ENCODE assay signal across 28 mouse cellular contexts in the genomic region with DNA sequence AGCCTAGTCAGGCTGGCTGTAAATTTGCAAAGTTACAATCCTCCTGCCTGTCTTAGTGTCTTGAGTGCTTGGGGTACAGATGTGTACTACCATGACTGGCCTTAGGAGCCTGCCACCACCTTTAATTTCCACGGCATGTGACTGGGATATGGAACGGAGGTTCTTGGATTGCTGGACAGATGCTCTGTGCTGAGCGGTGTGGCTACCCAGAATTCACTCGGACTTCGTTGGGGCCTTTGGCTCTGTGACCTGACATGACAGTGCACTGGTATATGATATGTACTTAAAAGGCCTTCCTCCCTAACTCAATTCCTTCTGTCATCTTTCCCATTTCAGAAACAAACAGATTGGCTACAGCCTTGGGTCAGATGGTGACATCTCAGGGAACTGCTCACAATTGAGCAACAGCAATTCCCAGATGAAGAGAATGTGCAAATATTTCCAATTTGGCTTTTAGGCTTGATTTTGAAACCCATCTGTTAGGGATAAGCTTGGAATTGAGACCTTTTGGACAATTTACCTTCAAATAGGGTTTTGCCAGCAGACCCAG. TPM values are rescaled to one million over a fixed set of nuclear protein-coding genes. Genes with fewer than 3 reads are reported as not detected.
A peak's percentile ranks its signal among the peaks of the same experiment; 100 is the strongest.
DNase-seq lines count a peak whose midpoint lies in the region; ATAC-seq and TF ChIP-seq lines count a peak whose summit lies in the region.
"Had no signal": no experiment of that assay in that cellular context is flagged by ENCODE, and none has a peak within 500 bp of the region (broad histone marks: within the 10 kb centered on the region; RNA-seq: fewer than 3 reads in every experiment).

No protein-coding gene starts in this region.

- peak; percentile 37 to 50 for DNase-seq in heart, adult 18-20 months
- no peak for DNase-seq in heart, postnatal 4 days
- DNase-seq in midbrain, embryonic 11.5 days (ENCODE audit: low spot score, missing footprints), result peak; percentile 71
- no peak for DNase-seq in midbrain, postnatal 0 days (ENCODE audit: low spot score)
- no peak for DNase-seq in limb, embryonic 11.5 days (ENCODE audit: low spot score)
- DNase-seq in stomach, postnatal 0 days (ENCODE audit: low spot score), result no peak
- DNase-seq in hindbrain, postnatal 0 days (ENCODE audit: low spot score), result no peak
- DNase-seq: adrenal gland, adult 2 months; cerebellum, adult 18-20 months; gastrocnemius, postnatal 36 days; kidney, adult 18-20 months; kidney, postnatal 10 days; left cerebral cortex, postnatal 4 days had no signal

- H3K27ac ChIP-seq in midbrain, embryonic 11.5 days (ENCODE audit: low read depth, low read length), result no peak overlapping the region
- H3K27ac ChIP-seq in midbrain, postnatal 0 days (ENCODE audit: low read depth, low read length), result no peak overlapping the region
- peak overlapping the region; percentile 73 for H3K27ac ChIP-seq in limb, embryonic 11.5 days (replicated peaks; ENCODE audit: low read depth, low read length)
- no peak overlapping the region for H3K27ac ChIP-seq in stomach, postnatal 0 days (replicated peaks)
- H3K27ac ChIP-seq in hindbrain, postnatal 0 days, result no peak overlapping the region
- H3K27ac ChIP-seq: hindbrain, embryonic 13.5 days; liver, embryonic 15.5 days; lung, embryonic 15.5 days; macrophage had no signal

- TF ChIP-seq EP300 in stomach, postnatal 0 days (optimal IDR thresholded peaks at IDR 0.05), result no peak

- no peaks in the 10 kb centered on the region for H3K9me3 ChIP-seq in midbrain, embryonic 11.5 days (ENCODE audit: control insufficient read depth, low read length)
- H3K9me3 ChIP-seq in midbrain, postnatal 0 days (ENCODE audit: low read length), result no peaks in the 10 kb centered on the region
- H3K9me3 ChIP-seq in limb, embryonic 11.5 days (ENCODE audit: control insufficient read depth, low read length), result no peaks in the 10 kb centered on the region
- H3K9me3 ChIP-seq in stomach, postnatal 0 days (ENCODE audit: control insufficient read depth, low read length), result no peaks in the 10 kb centered on the region
- no peaks in the 10 kb centered on the region for H3K9me3 ChIP-seq in hindbrain, postnatal 0 days (ENCODE audit: low read length)
- H3K9me3 ChIP-seq: embryonic facial prominence, embryonic 12.5 days; hindbrain, embryonic 13.5 days; liver, embryonic 15.5 days; lung, embryonic 15.5 days had no signal

- no peaks in the 10 kb centered on the region for H3K36me3 ChIP-seq in midbrain, embryonic 11.5 days (ENCODE audit: control insufficient read depth, insufficient read depth, low read length)
- H3K36me3 ChIP-seq in midbrain, postnatal 0 days (ENCODE audit: insufficient read depth, low read length), result no peaks in the 10 kb centered on the region
- H3K36me3 ChIP-seq in limb, embryonic 11.5 days (ENCODE audit: control insufficient read depth, insufficient read depth, low read length), result no peaks in the 10 kb centered on the region
- H3K36me3 ChIP-seq in stomach, postnatal 0 days (ENCODE audit: control insufficient read depth, insufficient read depth, low read length), result no peaks in the 10 kb centered on the region
- H3K36me3 ChIP-seq in hindbrain, postnatal 0 days (ENCODE audit: insufficient read depth, low read length), result no peaks in the 10 kb centered on the region
- H3K36me3 ChIP-seq: embryonic facial prominence, embryonic 12.5 days; hindbrain, embryonic 13.5 days; liver, embryonic 15.5 days; lung, embryonic 15.5 days had no signal

- no peak overlapping the region for H3K4me3 ChIP-seq in midbrain, embryonic 11.5 days (ENCODE audit: low read depth, low read length)
- H3K4me3 ChIP-seq in midbrain, postnatal 0 days (ENCODE audit: low read depth, low read length), result no peak overlapping the region
- H3K4me3 ChIP-seq in limb, embryonic 11.5 days (ENCODE audit: low read depth, low read length), result no peak overlapping the region
- no peak overlapping the region for H3K4me3 ChIP-seq in stomach, postnatal 0 days (ENCODE audit: low read depth, low read length)
- no peak overlapping the region for H3K4me3 ChIP-seq in hindbrain, postnatal 0 days (ENCODE audit: low read length)
- H3K4me3 ChIP-seq: embryonic facial prominence, embryonic 12.5 days; hindbrain, embryonic 13.5 days; liver, embryonic 15.5 days; lung, embryonic 15.5 days had no signal

- no peak overlapping the region for H3K9ac ChIP-seq in midbrain, embryonic 11.5 days (ENCODE audit: low read length)
- H3K9ac ChIP-seq in midbrain, postnatal 0 days (replicated peaks; ENCODE audit: low read length, poor library complexity, severe bottlenecking), result no peak overlapping the region
- no peak overlapping the region for H3K9ac ChIP-seq in limb, embryonic 11.5 days (ENCODE audit: low read length)
- H3K9ac ChIP-seq in stomach, postnatal 0 days (ENCODE audit: low read length), result no peak overlapping the region
- no peak overlapping the region for H3K9ac ChIP-seq in hindbrain, postnatal 0 days (replicated peaks; ENCODE audit: low read length)
- H3K9ac ChIP-seq: embryonic facial prominence, embryonic 12.5 days; hindbrain, embryonic 13.5 days; liver, embryonic 15.5 days; lung, embryonic 15.5 days had no signal

- H3K27me3 ChIP-seq in midbrain, embryonic 11.5 days (ENCODE audit: control insufficient read depth, insufficient read depth, low read length), result no peaks in the 10 kb centered on the region
- H3K27me3 ChIP-seq in midbrain, postnatal 0 days (ENCODE audit: insufficient read depth, low read length), result no peaks in the 10 kb centered on the region
- H3K27me3 ChIP-seq in limb, embryonic 11.5 days (ENCODE audit: control insufficient read depth, insufficient read depth, low read length), result no peaks in the 10 kb centered on the region
- no peaks in the 10 kb centered on the region for H3K27me3 ChIP-seq in stomach, postnatal 0 days (ENCODE audit: control insufficient read depth, insufficient read depth, low read length)
- no peaks in the 10 kb centered on the region for H3K27me3 ChIP-seq in hindbrain, postnatal 0 days (ENCODE audit: insufficient read depth, low read length)
- H3K27me3 ChIP-seq: embryonic facial prominence, embryonic 12.5 days; hindbrain, embryonic 13.5 days; lung, embryonic 15.5 days; Patski had no signal

- H3K4me2 ChIP-seq in midbrain, embryonic 11.5 days, result no peak overlapping the region
- no peak overlapping the region for H3K4me2 ChIP-seq in midbrain, postnatal 0 days (ENCODE audit: low read depth, low read length, poor library complexity, severe bottlenecking)
- no peak overlapping the region for H3K4me2 ChIP-seq in limb, embryonic 11.5 days (ENCODE audit: low read depth, severe bottlenecking)
- H3K4me2 ChIP-seq in stomach, postnatal 0 days (replicated peaks; ENCODE audit: low read depth), result no peak overlapping the region
- no peak overlapping the region for H3K4me2 ChIP-seq in hindbrain, postnatal 0 days (ENCODE audit: low read depth, low read length)
- H3K4me2 ChIP-seq: embryonic facial prominence, embryonic 12.5 days; heart, embryonic 11.5 days; hindbrain, embryonic 13.5 days; liver, embryonic 15.5 days; lung, embryonic 15.5 days had no signal

- no peak for ATAC-seq in midbrain, embryonic 11.5 days (ENCODE audit: low FRiP score)
- ATAC-seq in midbrain, postnatal 0 days (ENCODE audit: low FRiP score), result no peak
- 0 out of 2 replicates have a peak, but pooled peaks have one; percentile 1 for ATAC-seq in limb, embryonic 11.5 days (ENCODE audit: insufficient number of reproducible peaks, low FRiP score, low TSS enrichment, low read depth)
- ATAC-seq in stomach, postnatal 0 days (ENCODE audit: low FRiP score, low TSS enrichment), result no peak
- ATAC-seq in hindbrain, postnatal 0 days, result no peak
- ATAC-seq: forebrain, embryonic 14.5 days; inflammation-experienced regulatory T-cells, adult 6 months; Patski had no signal

- 94% methylated on average over 5 of the region's 5 CpGs for WGBS in midbrain, embryonic 11.5 days
- 96% methylated on average over 5 of the region's 5 CpGs for WGBS in midbrain, postnatal 0 days
- WGBS in limb, embryonic 11.5 days, result 75% methylated on average over 5 of the region's 5 CpGs
- WGBS in stomach, postnatal 0 days, result 86% methylated on average over 5 of the region's 5 CpGs
- WGBS in hindbrain, postnatal 0 days, result 84% methylated on average over 5 of the region's 5 CpGs

- peaks cover 13% of the 10 kb centered on the region for H3K4me1 ChIP-seq in midbrain, embryonic 11.5 days (ENCODE audit: control insufficient read depth, insufficient read depth, low read length)
- no peaks in the 10 kb centered on the region for H3K4me1 ChIP-seq in midbrain, postnatal 0 days (ENCODE audit: insufficient read depth, low read length)
- H3K4me1 ChIP-seq in limb, embryonic 11.5 days (ENCODE audit: control insufficient read depth, insufficient read depth, low read length), result peaks cover 37% of the 10 kb centered on the region
- no peaks in the 10 kb centered on the region for H3K4me1 ChIP-seq in stomach, postnatal 0 days (replicated peaks; ENCODE audit: control insufficient read depth, insufficient read depth)
- peaks cover 4% of the 10 kb centered on the region; the same call in 1 of the 2 replicates for H3K4me1 ChIP-seq in hindbrain, postnatal 0 days (ENCODE audit: insufficient read depth, low read length)
- H3K4me1 ChIP-seq: liver, embryonic 15.5 days had no signal

- TF ChIP-seq CTCF in midbrain, postnatal 0 days (IDR thresholded peaks at IDR 0.05), result no peak
- no peak for TF ChIP-seq CTCF in stomach, postnatal 0 days (IDR thresholded peaks at IDR 0.05; ENCODE audit: low read depth)
- TF ChIP-seq CTCF in hindbrain, postnatal 0 days (IDR thresholded peaks at IDR 0.05; ENCODE audit: low read depth), result no peak

RNA-seq across cellular contexts. Expression of gene Cpa2, which starts 13.3 kb away (rescaled TPM):
- under 1 TPM in 1 of 2 experiments, not detected in 1; 0.25 TPM for total RNA-seq in heart, adult 18-20 months (2021)
- 1 to 10 TPM; 1.2 to 1.4 TPM for total RNA-seq in heart, postnatal 4 days (2021)
- polyA plus RNA-seq in midbrain, embryonic 11.5 days (2014; fragmentation: Nextera tagmentation; extraction: Ambion mirVana), result 13.0 and 15.5 TPM in 2 replicates
- 6.2 and 9.3 TPM in 2 replicates for total RNA-seq in midbrain, postnatal 0 days (2014; rRNA removed)
- 13.0 and 15.2 TPM in 2 replicates for polyA plus RNA-seq in midbrain, postnatal 0 days (2015; fragmentation: Nextera tagmentation; extraction: Ambion mirVana)
- polyA plus RNA-seq in limb, embryonic 11.5 days (2014; fragmentation: Nextera tagmentation; extraction: Ambion mirVana), result 89.6 and 94.4 TPM in 2 replicates
- polyA plus RNA-seq in stomach, postnatal 0 days (2015; fragmentation: Nextera tagmentation; extraction: Ambion mirVana), result 1.7 and 2.6 TPM in 2 replicates
- total RNA-seq in hindbrain, postnatal 0 days (2014; rRNA removed), result 6.2 and 8.1 TPM in 2 replicates
- polyA plus RNA-seq in hindbrain, postnatal 0 days (2015; fragmentation: Nextera tagmentation; extraction: Ambion mirVana), result 14.9 and 15.7 TPM in 2 replicates
- total RNA-seq: gastrocnemius, postnatal 36 days had no signal
- polyA plus RNA-seq: adrenal gland, adult 2 months; Patski had no signal

RNA-seq across cellular contexts. Expression of gene Cpa4, which starts 13.5 kb away (rescaled TPM):
- not detected for total RNA-seq in heart, adult 18-20 months (2021)
- under 1 TPM; 0.16 to 0.19 TPM for total RNA-seq in heart, postnatal 4 days (2021)
- 2.1 and 2.2 TPM in 2 replicates for polyA plus RNA-seq in midbrain, embryonic 11.5 days (2014; fragmentation: Nextera tagmentation; extraction: Ambion mirVana)
- total RNA-seq in midbrain, postnatal 0 days (2014; rRNA removed), result 0.42 and 0.49 TPM in 2 replicates
- polyA plus RNA-seq in midbrain, postnatal 0 days (2015; fragmentation: Nextera tagmentation; extraction: Ambion mirVana), result 0.75 and 0.79 TPM in 2 replicates
- 1.6 and 1.7 TPM in 2 replicates for polyA plus RNA-seq in limb, embryonic 11.5 days (2014; fragmentation: Nextera tagmentation; extraction: Ambion mirVana)
- polyA plus RNA-seq in stomach, postnatal 0 days (2015; fragmentation: Nextera tagmentation; extraction: Ambion mirVana), result 32.7 and 33.7 TPM in 2 replicates
- total RNA-seq in hindbrain, postnatal 0 days (2014; rRNA removed), result 0.11 and 0.16 TPM in 2 replicates
- polyA plus RNA-seq in hindbrain, postnatal 0 days (2015; fragmentation: Nextera tagmentation; extraction: Ambion mirVana), result 0.45 and 0.53 TPM in 2 replicates
- total RNA-seq: ES-E14; gastrocnemius, postnatal 36 days; layer of hippocampus, postnatal 10 days had no signal
- polyA plus RNA-seq: inflammation-experienced regulatory T-cells, adult 6 months; macrophage; Patski; thymus, postnatal 0 days had no signal

RNA-seq across cellular contexts. Expression of gene Ssmem1, which starts 45.0 kb away (rescaled TPM):
- under 1 TPM in 1 of 2 experiments, not detected in 1; 0.41 TPM for total RNA-seq in heart, adult 18-20 months (2021)
- total RNA-seq in heart, postnatal 4 days (2021), result under 1 TPM in 1 of 2 experiments, not detected in 1; 0.52 TPM
- 0.49 and 0.68 TPM in 2 replicates for polyA plus RNA-seq in midbrain, embryonic 11.5 days (2014; fragmentation: Nextera tagmentation; extraction: Ambion mirVana)
- total RNA-seq in midbrain, postnatal 0 days (2014; rRNA removed), result 0.28 TPM in 1 of 2 replicates, not detected in the other
- polyA plus RNA-seq in midbrain, postnatal 0 days (2015; fragmentation: Nextera tagmentation; extraction: Ambion mirVana), result 0.15 and 0.19 TPM in 2 replicates
- polyA plus RNA-seq in limb, embryonic 11.5 days (2014; fragmentation: Nextera tagmentation; extraction: Ambion mirVana), result 0.17 and 0.28 TPM in 2 replicates
- polyA plus RNA-seq in stomach, postnatal 0 days (2015; fragmentation: Nextera tagmentation; extraction: Ambion mirVana), result not detected in 2 replicates
- 0.26 TPM in 1 of 2 replicates, not detected in the other for total RNA-seq in hindbrain, postnatal 0 days (2014; rRNA removed)
- 0.18 and 0.39 TPM in 2 replicates for polyA plus RNA-seq in hindbrain, postnatal 0 days (2015; fragmentation: Nextera tagmentation; extraction: Ambion mirVana)
- polyA plus RNA-seq: adrenal gland, adult 2 months; inflammation-experienced regulatory T-cells, adult 6 months; macrophage had no signal

RNA-seq across cellular contexts. Expression of gene Tmem209, which starts 45.1 kb away (rescaled TPM):
- total RNA-seq in heart, adult 18-20 months (2021), result 1 to 10 TPM; 8.5 to 8.6 TPM
- 10 to 100 TPM; 18.0 to 20.2 TPM for total RNA-seq in heart, postnatal 4 days (2021)
- 46.0 and 58.1 TPM in 2 replicates for polyA plus RNA-seq in midbrain, embryonic 11.5 days (2014; fragmentation: Nextera tagmentation; extraction: Ambion mirVana)
- total RNA-seq in midbrain, postnatal 0 days (2014; rRNA removed), result 37.4 and 50.3 TPM in 2 replicates
- polyA plus RNA-seq in midbrain, postnatal 0 days (2015; fragmentation: Nextera tagmentation; extraction: Ambion mirVana), result 22.8 and 23.1 TPM in 2 replicates
- polyA plus RNA-seq in limb, embryonic 11.5 days (2014; fragmentation: Nextera tagmentation; extraction: Ambion mirVana), result 44.5 and 50.0 TPM in 2 replicates
- 13.0 and 13.7 TPM in 2 replicates for polyA plus RNA-seq in stomach, postnatal 0 days (2015; fragmentation: Nextera tagmentation; extraction: Ambion mirVana)
- total RNA-seq in hindbrain, postnatal 0 days (2014; rRNA removed), result 35.3 and 50.0 TPM in 2 replicates
- polyA plus RNA-seq in hindbrain, postnatal 0 days (2015; fragmentation: Nextera tagmentation; extraction: Ambion mirVana), result 23.2 and 25.0 TPM in 2 replicates

RNA-seq across cellular contexts. Expression of gene Cpa5, which starts 56.1 kb away (rescaled TPM):
- total RNA-seq in heart, adult 18-20 months (2021), result not detected
- under 1 TPM; 0.20 to 0.38 TPM for total RNA-seq in heart, postnatal 4 days (2021)
- polyA plus RNA-seq in midbrain, embryonic 11.5 days (2014; fragmentation: Nextera tagmentation; extraction: Ambion mirVana), result 0.25 and 0.46 TPM in 2 replicates
- not detected in 2 replicates for total RNA-seq in midbrain, postnatal 0 days (2014; rRNA removed)
- 0.13 TPM in 1 of 2 replicates, not detected in the other for polyA plus RNA-seq in midbrain, postnatal 0 days (2015; fragmentation: Nextera tagmentation; extraction: Ambion mirVana)
- polyA plus RNA-seq in limb, embryonic 11.5 days (2014; fragmentation: Nextera tagmentation; extraction: Ambion mirVana), result 0.33 and 0.55 TPM in 2 replicates
- 0.16 and 0.18 TPM in 2 replicates for polyA plus RNA-seq in stomach, postnatal 0 days (2015; fragmentation: Nextera tagmentation; extraction: Ambion mirVana)
- not detected in 2 replicates for total RNA-seq in hindbrain, postnatal 0 days (2014; rRNA removed)
- polyA plus RNA-seq in hindbrain, postnatal 0 days (2015; fragmentation: Nextera tagmentation; extraction: Ambion mirVana), result 0.14 TPM in 1 of 2 replicates, not detected in the other
- total RNA-seq: adrenal gland, adult 2 months; adrenal gland, postnatal 4 days; ES-E14; gastrocnemius, postnatal 36 days; layer of hippocampus, postnatal 10 days; left cerebral cortex, adult 8-10 months; left cerebral cortex, postnatal 4 days had no signal
- polyA plus RNA-seq: adrenal gland, adult 2 months; hindbrain, embryonic 13.5 days; inflammation-experienced regulatory T-cells, adult 6 months; lung, embryonic 15.5 days; macrophage; neural tube, embryonic 11.5 days; thymus, postnatal 0 days had no signal

Comparison
In these comparisons a context has a peak if more than half of its experiments do, and no peak if none do; other contexts are left out.
1. DNase-seq: peak in heart, adult 18-20 months (2 of 2) and midbrain, embryonic 11.5 days (single experiment); none in heart, postnatal 4 days (single experiment), midbrain, postnatal 0 days (single experiment), limb, embryonic 11.5 days (single experiment), stomach, postnatal 0 days (single experiment) and hindbrain, postnatal 0 days (single experiment).
2. RNA of gene Cpa4, which starts 13.5 kb away (polyA plus RNA-seq): 32.7 to 33.7 TPM in stomach, postnatal 0 days; 2.1 to 2.2 TPM in midbrain, embryonic 11.5 days, 1.6 to 1.7 TPM in limb, embryonic 11.5 days, 0.75 to 0.79 TPM in midbrain, postnatal 0 days and 0.45 to 0.53 TPM in hindbrain, postnatal 0 days; every median in the first group is over 10 times any median in the second.